Mouse (Mus musculus) cerebellum, adult 9-11 months (tissue): Measurements from ENCODE around the gene Surf1.
"Not testable (repeated sequence)": the region's sequence is repeated elsewhere in the genome, so short reads cannot be mapped to it uniquely, and the experiment has no call there.

Experiments used
- DNase-seq: peaks from one replicate; pipeline ENCODE4 v3.0.0; 2022

Surf1 gene

DNA sequence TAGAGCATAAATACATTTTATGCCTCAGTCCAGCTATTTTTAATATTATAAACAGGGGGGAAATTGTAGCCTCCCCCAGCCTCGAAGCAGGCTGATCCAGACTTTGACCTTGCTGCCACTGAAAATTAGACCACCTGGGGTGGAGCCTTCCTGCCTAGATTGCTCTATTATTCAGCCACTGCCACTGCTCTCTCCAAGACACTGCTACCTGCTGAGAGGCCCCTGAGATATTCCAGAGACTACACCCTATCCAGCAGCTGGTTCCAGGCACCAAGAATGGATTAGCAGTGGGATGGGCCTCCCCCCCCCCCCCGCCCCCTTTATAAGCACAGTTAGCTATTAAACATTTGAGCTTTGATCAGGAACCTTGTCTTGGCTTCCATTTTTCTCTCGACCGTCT is 30.2 kb downstream of the Surf1 start:
- DNase-seq = not testable (repeated sequence)

DNA sequence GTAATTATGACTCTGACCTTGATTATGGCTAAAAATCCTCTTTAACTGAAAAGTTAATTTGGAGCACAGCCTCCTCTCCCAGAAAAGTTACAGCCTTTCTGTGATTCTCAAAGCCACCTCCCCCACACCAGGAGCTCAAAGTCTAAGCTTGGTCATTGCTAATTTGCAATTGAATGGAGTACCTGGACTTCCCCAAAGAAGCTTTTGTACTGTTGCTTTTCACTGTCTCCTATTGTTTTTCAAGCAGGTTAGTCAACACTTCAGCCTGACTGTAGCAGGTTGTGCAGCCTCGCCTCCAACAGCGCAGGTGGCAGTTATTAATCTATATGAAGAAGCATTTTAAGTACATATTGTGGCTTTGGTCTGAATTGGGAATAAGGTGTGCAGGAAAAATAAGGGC is 30.8 kb downstream of the Surf1 start:
- not testable (repeated sequence) for DNase-seq

DNA sequence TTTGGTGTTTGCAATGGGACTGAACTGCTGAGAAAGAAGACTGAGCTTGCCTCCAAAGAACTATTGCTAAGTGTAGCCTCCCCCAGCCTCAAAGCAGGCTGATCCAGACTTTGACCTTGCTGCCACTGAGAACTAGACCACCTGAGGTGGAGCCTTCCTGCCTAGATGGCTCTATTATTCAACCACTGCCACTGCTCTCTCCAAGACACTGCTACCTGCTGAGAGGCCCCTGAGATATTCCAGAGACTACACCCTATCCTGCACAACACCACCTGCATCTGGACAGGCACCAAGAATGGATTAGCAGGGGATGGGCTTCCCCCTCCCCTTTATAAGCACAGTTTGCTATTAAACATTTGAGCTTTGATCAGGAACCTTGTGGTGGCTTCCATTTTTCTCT is 37.8 kb downstream of the Surf1 start:
- no peak for DNase-seq

GRCm38 (mm10) chr2:26870666-26871065 is 45.7 kb downstream of the Surf1 start:
- no peak for DNase-seq

GRCm38 (mm10) chr2:26864879-26865278 is 51.5 kb downstream of the Surf1 start, which contains the start of gene Abo:
Abo (minus strand) TSS chr2:26864979.
- DNase-seq = no peak
